9 mouse cellular contexts compared by ENCODE assay signal in genomic region chrX:133689576-133690250, GRCm38 (mm10). TPM values are rescaled to one million over a fixed set of nuclear protein-coding genes. Genes with fewer than 3 reads are reported as not detected.
A peak's percentile ranks its signal among the peaks of the same experiment; 100 is the strongest.
DNase-seq lines count a peak whose midpoint lies in the region; ATAC-seq and TF ChIP-seq lines count a peak whose summit lies in the region.
"Had no signal": no experiment of that assay in that cellular context is flagged by ENCODE, and none has a peak within 500 bp of the region (broad histone marks: within the 10 kb centered on the region; RNA-seq: fewer than 3 reads in every experiment).

No protein-coding gene starts in this region.

- 21% methylated on average over 34 of the region's 35 CpGs for WGBS in heart, adult 2 months

- peak overlapping the region; percentile 18; the same call in 1 of the 2 replicates for H3K4me3 ChIP-seq in heart, adult 2 months
- H3K4me3 ChIP-seq: liver, embryonic 15.5 days had no signal

- intact Hi-C loops in left cerebral cortex, postnatal 25 days (cut with DNase I): loop anchor here (10.0 kb wide), 1 partner anchor 1235 kb away; no protein-coding TSS in a partner anchor
- intact Hi-C loops in heart, adult 2 months (cut with DNase I): loop anchor here (5.0 to 10.0 kb wide), 3 partner anchors 82 to 365 kb away; partner anchors contain the start of gene Cstf2

- peaks cover 9% of the 10 kb centered on the region for H3K4me1 ChIP-seq in heart, adult 2 months (ENCODE audit: control insufficient read depth, insufficient read depth, low read length)
- H3K4me1 ChIP-seq: liver, embryonic 15.5 days had no signal

- peak overlapping the region; percentile 29; the same call in 1 of the 2 replicates for H3K27ac ChIP-seq in heart, adult 2 months
- H3K27ac ChIP-seq: liver, embryonic 15.5 days had no signal

- ATAC-seq in megakaryocyte-erythroid progenitor cell, adult 5-6 weeks (replicated peaks; ENCODE audit: low FRiP score, low TSS enrichment, poor library complexity, severe bottlenecking): no peak

- no peaks in the 10 kb centered on the region for H3K36me3 ChIP-seq in heart, adult 2 months (ENCODE audit: control insufficient read depth, insufficient read depth, low read length)
- H3K36me3 ChIP-seq: liver, embryonic 15.5 days had no signal

- DNase-seq in left cerebral cortex, postnatal 25 days (ENCODE audit: low spot score in 2 of 2): peak; percentile 17 to 18
- DNase-seq in left cerebral cortex, adult 9 months (ENCODE audit: low spot score in 2 of 2): no peak
- peak; percentile 43 for DNase-seq in embryo, embryonic 11 days
- DNase-seq in heart, adult 2 months: peak; percentile 32 to 51
- DNase-seq in kidney, postnatal 4 days: peak; percentile 14 to 35
- DNase-seq in retina, embryonic 14.5 days (ENCODE audit: low spot score): peak; percentile 48
- no peak for DNase-seq in spleen, postnatal 4 days (ENCODE audit: low spot score in 2 of 2)

- peak overlapping the region; percentile 88 for H3K9ac ChIP-seq in heart, adult 2 months (ENCODE audit: low read depth, low read length)
- H3K9ac ChIP-seq: liver, embryonic 15.5 days had no signal

- TF ChIP-seq EP300 in heart, adult 2 months (IDR thresholded peaks at IDR 0.05; ENCODE audit: insufficient read depth, low read depth, low read length): no peak

- no peak for TF ChIP-seq CTCF in heart, adult 2 months (IDR thresholded peaks at IDR 0.05)

- peaks cover 2% of the 10 kb centered on the region; the same call in 1 of the 2 replicates for H3K27me3 ChIP-seq in heart, adult 2 months (ENCODE audit: control insufficient read depth, insufficient read depth, low read length)

- H3K79me2 ChIP-seq in heart, adult 2 months (replicated peaks; ENCODE audit: control insufficient read depth, insufficient read depth, low read length): no peaks in the 10 kb centered on the region; the same call in 1 of the 2 replicates

- no peak for TF ChIP-seq POLR2A in heart, adult 2 months (IDR thresholded peaks at IDR 0.05; ENCODE audit: insufficient read depth, low read depth, low read length)

RNA-seq across cellular contexts. Expression of gene Pcdh19, which starts 0.9 kb away (rescaled TPM):
- 10 to 100 TPM; 38.8 to 45.7 TPM for total RNA-seq in left cerebral cortex, postnatal 25 days (2021)
- total RNA-seq in heart, adult 2 months (2021): 1 to 10 TPM; 7.9 to 8.5 TPM
- polyA plus RNA-seq in heart, adult 2 months (2012; rRNA removed): 1.9 and 3.1 TPM in 2 replicates
- total RNA-seq in megakaryocyte-erythroid progenitor cell, adult 5-6 weeks (2014; fragmentation: Nextera tagmentation): not detected in 2 replicates
- not detected in 2 replicates for total RNA-seq in megakaryocyte-erythroid progenitor cell, adult 5-6 weeks (2017)

Comparison
In these comparisons a context has a peak if more than half of its experiments do, and no peak if none do; other contexts are left out.
1. DNase-seq: peak in left cerebral cortex, postnatal 25 days (2 of 2), embryo, embryonic 11 days (single experiment), heart, adult 2 months (2 of 2), kidney, postnatal 4 days (2 of 2) and retina, embryonic 14.5 days (single experiment); none in left cerebral cortex, adult 9 months (0 of 2) and spleen, postnatal 4 days (0 of 2).
2. RNA of gene Pcdh19, which starts 0.9 kb away (total RNA-seq): 38.8 to 45.7 TPM in left cerebral cortex, postnatal 25 days and 7.9 to 8.5 TPM in heart, adult 2 months; not detected in megakaryocyte-erythroid progenitor cell, adult 5-6 weeks; every median in the first group is over 4 times any median in the second.